Mouse (Mus musculus): ENCODE results near the gene Mapk11. TPM values are rescaled to one million over a fixed set of nuclear protein-coding genes. Genes with fewer than 3 reads are reported as not detected.

Mapk11 gene
- polyA plus RNA-seq, 1 experiment from 2014 or later = 4.8 TPM

GRCm38 (mm10) chr15:89171526-89172051 lies 22.2 kb upstream of the Mapk11 start:
- Histone ChIP-seq H3K9me3 (no peaks in the 10 kb centered on the region), H3K4me1 (peaks cover 87% of the 10 kb centered on the region), H3K4me3 (no peak overlapping the region), H3K27me3 (ENCODE audit: insufficient read depth, poor library complexity, severe bottlenecking) (no peaks in the 10 kb centered on the region), H3K36me3 (peaks cover 26% of the 10 kb centered on the region), H3K27ac (peak overlapping the region; percentile 32; the same call in 1 of the 2 replicates)
- 91% methylated on average over 5 of the region's 5 CpGs for WGBS
- DNase-seq (ENCODE audit: low spot score) = no peak

- no peaks in the 10 kb centered on the region for H3K27me3 ChIP-seq (ENCODE audit: insufficient read depth, poor library complexity, severe bottlenecking)
- peaks cover 41% of the 10 kb centered on the region for H3K36me3 ChIP-seq
- 38% methylated on average over 3 of the region's 3 CpGs for WGBS
- peak overlapping the region; percentile 46; the same call in 1 of the 2 replicates for H3K4me3 ChIP-seq
- H3K27ac ChIP-seq = peak overlapping the region; percentile 88
- H3K4me1 ChIP-seq = peaks cover 72% of the 10 kb centered on the region
- DNase-seq (ENCODE audit: low spot score) = no peak
- H3K9me3 ChIP-seq = no peaks in the 10 kb centered on the region
Measured at GRCm38 (mm10) chr15:89170102-89170501, 20.7 kb upstream of the Mapk11 start.

GRCm38 (mm10) chr15:89169431-89169830 lies 20.0 kb upstream of the Mapk11 start:
- WGBS = 2% methylated on average over 10 of the region's 10 CpGs
- Histone ChIP-seq H3K27me3 (ENCODE audit: insufficient read depth, poor library complexity, severe bottlenecking) (no peaks in the 10 kb centered on the region), H3K9me3 (no peaks in the 10 kb centered on the region), H3K4me1 (peaks cover 66% of the 10 kb centered on the region), H3K36me3 (peaks cover 48% of the 10 kb centered on the region), H3K27ac (peak overlapping the region; percentile 88), H3K4me3 (peak overlapping the region; percentile 46)
- peak; percentile 94 for DNase-seq (ENCODE audit: low spot score)

- peak overlapping the region; percentile 88 for H3K27ac ChIP-seq
- no peaks in the 10 kb centered on the region for H3K9me3 ChIP-seq
- peaks cover 61% of the 10 kb centered on the region for H3K4me1 ChIP-seq
- WGBS = 41% methylated on average over 10 of the region's 10 CpGs
- H3K27me3 ChIP-seq (ENCODE audit: insufficient read depth, poor library complexity, severe bottlenecking) = no peaks in the 10 kb centered on the region
- peak overlapping the region; percentile 46 for H3K4me3 ChIP-seq
- DNase-seq (ENCODE audit: low spot score) = no peak
- H3K36me3 ChIP-seq = peaks cover 53% of the 10 kb centered on the region
Measured at GRCm38 (mm10) chr15:89168922-89169321, 19.5 kb upstream of the Mapk11 start.

GRCm38 (mm10) chr15:89165478-89165877 lies 16.1 kb upstream of the Mapk11 start:
- Histone ChIP-seq H3K9me3 (no peaks in the 10 kb centered on the region), H3K4me1 (peaks cover 28% of the 10 kb centered on the region), H3K27me3 (ENCODE audit: insufficient read depth, poor library complexity, severe bottlenecking) (no peaks in the 10 kb centered on the region), H3K4me3 (no peak overlapping the region), H3K27ac (no peak overlapping the region), H3K36me3 (peaks cover 87% of the 10 kb centered on the region)
- DNase-seq (ENCODE audit: low spot score) = no peak
- 92% methylated on average over 12 of the region's 12 CpGs for WGBS

GRCm38 (mm10) chr15:89161397-89161796 lies 12.0 kb upstream of the Mapk11 start:
- DNase-seq (ENCODE audit: low spot score) = no peak
- no peaks in the 10 kb centered on the region for H3K27me3 ChIP-seq (ENCODE audit: insufficient read depth, poor library complexity, severe bottlenecking)
- H3K4me3 ChIP-seq = no peak overlapping the region
- 0 out of 2 replicates have a peak, but pooled peaks cover 3% of the 10 kb centered on the region for H3K4me1 ChIP-seq
- H3K27ac ChIP-seq = no peak overlapping the region
- peaks cover 100% of the 10 kb centered on the region for H3K36me3 ChIP-seq
- no peaks in the 10 kb centered on the region for H3K9me3 ChIP-seq
- 82% methylated on average over 9 of the region's 9 CpGs for WGBS

- 92% methylated on average over 16 of the region's 16 CpGs for WGBS
- Histone ChIP-seq H3K27ac (no peak overlapping the region), H3K4me1 (0 out of 2 replicates have a peak, but pooled peaks cover 3% of the 10 kb centered on the region), H3K27me3 (ENCODE audit: insufficient read depth, poor library complexity, severe bottlenecking) (no peaks in the 10 kb centered on the region), H3K9me3 (no peaks in the 10 kb centered on the region), H3K36me3 (peaks cover 100% of the 10 kb centered on the region), H3K4me3 (no peak overlapping the region)
- no peak for DNase-seq (ENCODE audit: low spot score)
Measured at GRCm38 (mm10) chr15:89158516-89158915, 9.1 kb upstream of the Mapk11 start.

GRCm38 (mm10) chr15:89157954-89158353 lies 8.5 kb upstream of the Mapk11 start:
- H3K4me1 ChIP-seq = 0 out of 2 replicates have a peak, but pooled peaks cover 3% of the 10 kb centered on the region
- peaks cover 97% of the 10 kb centered on the region for H3K36me3 ChIP-seq
- no peak overlapping the region for H3K27ac ChIP-seq
- no peaks in the 10 kb centered on the region for H3K27me3 ChIP-seq (ENCODE audit: insufficient read depth, poor library complexity, severe bottlenecking)
- 54% methylated on average over 7 of the region's 7 CpGs for WGBS
- H3K4me3 ChIP-seq = no peak overlapping the region
- H3K9me3 ChIP-seq = no peaks in the 10 kb centered on the region
- peak; percentile 89 for DNase-seq (ENCODE audit: low spot score)

- Histone ChIP-seq H3K9me3 (no peaks in the 10 kb centered on the region), H3K36me3 (peaks cover 41% of the 10 kb centered on the region), H3K27me3 (ENCODE audit: insufficient read depth, poor library complexity, severe bottlenecking) (peaks cover 32% of the 10 kb centered on the region), H3K4me1 (peaks cover 26% of the 10 kb centered on the region), H3K27ac (no peak overlapping the region), H3K4me3 (no peak overlapping the region)
- no peak for DNase-seq (ENCODE audit: low spot score)
Measured at GRCm38 (mm10) chr15:89152312-89152711, 2.9 kb upstream of the Mapk11 start.

- H3K4me1 ChIP-seq = peaks cover 40% of the 10 kb centered on the region
Measured at GRCm38 (mm10) chr15:89150041-89150390, 588 bp upstream of the Mapk11 start.

GRCm38 (mm10) chr15:89148496-89149270 lies 745 bp downstream of the Mapk11 start:
- no peak for DNase-seq (ENCODE audit: low spot score)
- H3K27me3 ChIP-seq (ENCODE audit: insufficient read depth, poor library complexity, severe bottlenecking) = peaks cover 68% of the 10 kb centered on the region
- H3K4me3 ChIP-seq = peak overlapping the region; percentile 84
- peaks cover 5% of the 10 kb centered on the region for H3K36me3 ChIP-seq
- 9% methylated on average over 25 of the region's 25 CpGs for WGBS
- peak overlapping the region; percentile 81 for H3K27ac ChIP-seq
- no peaks in the 10 kb centered on the region for H3K9me3 ChIP-seq
- peaks cover 40% of the 10 kb centered on the region for H3K4me1 ChIP-seq

More at GRCm38 (mm10) chr15:89150041-89150390, 588 bp upstream of the Mapk11 start:
- H3K9me3 ChIP-seq = no peaks in the 10 kb centered on the region
- WGBS = 2% methylated on average over 13 of the region's 13 CpGs
- no peak for DNase-seq (ENCODE audit: low spot score)
- peak overlapping the region; percentile 84 for H3K4me3 ChIP-seq
- H3K27ac ChIP-seq = no peak overlapping the region
- peaks cover 18% of the 10 kb centered on the region for H3K36me3 ChIP-seq
- peaks cover 55% of the 10 kb centered on the region for H3K27me3 ChIP-seq (ENCODE audit: insufficient read depth, poor library complexity, severe bottlenecking)

- Histone ChIP-seq H3K36me3 (no peaks in the 10 kb centered on the region), H3K9me3 (no peaks in the 10 kb centered on the region), H3K4me1 (peaks cover 40% of the 10 kb centered on the region), H3K27ac (no peak overlapping the region), H3K4me3 (0 out of 2 replicates have a peak overlapping the region, but pooled peaks have one; percentile 44), H3K27me3 (ENCODE audit: insufficient read depth, poor library complexity, severe bottlenecking) (peaks cover 76% of the 10 kb centered on the region)
- 57% methylated on average over 4 of the region's 4 CpGs for WGBS
- DNase-seq (ENCODE audit: low spot score) = no peak
Measured at GRCm38 (mm10) chr15:89147895-89148294, 1.5 kb downstream of the Mapk11 start.

GRCm38 (mm10) chr15:89147456-89147855 lies 2.0 kb downstream of the Mapk11 start:
- Histone ChIP-seq H3K27me3 (ENCODE audit: insufficient read depth, poor library complexity, severe bottlenecking) (peaks cover 80% of the 10 kb centered on the region), H3K36me3 (no peaks in the 10 kb centered on the region), H3K4me3 (0 out of 2 replicates have a peak overlapping the region, but pooled peaks have one; percentile 44), H3K27ac (no peak overlapping the region), H3K4me1 (peaks cover 41% of the 10 kb centered on the region), H3K9me3 (no peaks in the 10 kb centered on the region)
- WGBS = 24% methylated on average over 10 of the region's 10 CpGs
- no peak for DNase-seq (ENCODE audit: low spot score)

Measured in heart, embryonic 10.5 days (tissue).